Mouse (Mus musculus) bone marrow, adult 2 months (tissue): ENCODE results near the gene Fam204a.

Experiments
- CTCF ChIP-seq: fragments of 200-500 bp; IDR thresholded peaks from 2 replicates; pipeline ENCODE4 v1.5.1; 2011; ENCODE audit warnings: low read length, control low read depth; ENCODE audit not compliant: control insufficient read depth, insufficient read depth
- POLR2A ChIP-seq: fragments of 200-500 bp; IDR thresholded peaks from 2 replicates; pipeline ENCODE4 v1.6.1; 2011; ENCODE audit warnings: low read depth, mild to moderate bottlenecking, control low read depth, low read length, borderline replicate concordance; ENCODE audit not compliant: control insufficient read depth

GRCm38 (mm10) chr19:60252021-60252420, 25.5 kb upstream of the Fam204a start:
- TF ChIP-seq CTCF (peak; percentile 40), POLR2A (no peak)
